Mouse (Mus musculus): ENCODE results near the gene Kcnq1. TPM values are rescaled to one million over a fixed set of nuclear protein-coding genes. Genes with fewer than 3 reads are reported as not detected.

Gene Kcnq1
- total and polyA plus RNA-seq, 3 experiments: 0.63 to 0.96 TPM; not detected in 1

DNA sequence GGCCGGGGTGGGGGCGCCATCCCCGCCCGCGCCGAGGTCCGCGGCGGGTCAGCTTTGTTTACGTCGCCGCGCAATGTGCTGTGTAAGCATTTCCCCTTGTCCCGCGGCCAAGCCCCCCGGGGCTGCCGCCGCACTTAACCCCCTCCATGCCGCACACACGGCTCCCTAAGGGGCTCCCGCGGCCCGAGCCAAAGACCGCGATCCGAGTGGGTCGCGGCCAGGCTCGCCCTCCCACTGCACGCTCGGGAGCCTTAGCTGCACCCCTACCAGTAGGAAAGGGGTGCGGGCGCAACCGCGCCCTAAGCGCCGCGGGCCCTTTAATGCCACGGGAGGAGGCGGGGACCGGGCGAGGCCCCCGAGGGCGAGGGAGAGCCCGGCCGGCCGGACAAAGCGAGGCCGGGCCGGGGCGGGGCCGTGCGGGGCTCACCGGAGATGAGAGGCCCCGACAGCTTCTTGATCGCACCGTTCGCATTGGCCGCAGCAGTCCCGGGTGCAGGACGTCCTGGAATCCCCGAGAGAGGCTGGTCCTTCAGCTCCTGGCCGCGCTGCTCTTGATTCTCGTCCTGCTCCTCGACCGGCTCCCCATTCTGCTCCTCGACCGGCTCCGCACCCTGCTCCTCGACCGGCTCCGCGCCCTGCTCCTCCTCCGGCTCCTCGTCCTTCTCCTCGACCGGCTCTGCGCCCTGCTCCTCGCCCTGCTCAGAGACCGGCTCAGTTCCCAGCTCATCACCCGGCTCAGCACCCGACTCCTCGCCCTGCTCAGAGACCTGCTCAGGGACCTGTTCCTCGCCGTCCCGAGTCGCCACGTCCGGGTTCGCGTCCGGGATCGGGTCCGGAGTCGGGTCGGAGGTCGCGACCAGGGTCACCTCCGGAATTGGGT, 353.4 kb downstream of the Kcnq1 start:
- H3K36me3 ChIP-seq (ENCODE audit: control insufficient read depth in 1 of 2, insufficient read depth in 2 of 2, low read length in 2 of 2): peaks cover 0 to 12% of the 10 kb centered on the region in 2 experiments; a peak in 2 of 4 replicates
- no peaks in the 10 kb centered on the region for H3K9me3 ChIP-seq (replicated peaks; ENCODE audit: insufficient read depth, low read length)
- no peak overlapping the region for H3K4me3 ChIP-seq (ENCODE audit: control insufficient read depth in 1 of 2, insufficient read depth in 1 of 2, low read depth in 2 of 2, low read length in 2 of 2)
- peaks cover 0 to 10% of the 10 kb centered on the region in 2 experiments; a peak in 2 of 4 replicates for H3K4me1 ChIP-seq (ENCODE audit: control insufficient read depth in 1 of 2, insufficient read depth in 2 of 2, low read length in 2 of 2)
- no peak for DNase-seq (ENCODE audit: low read depth, low spot score)
- H3K27me3 ChIP-seq (ENCODE audit: control insufficient read depth in 1 of 2, insufficient read depth in 2 of 2, low read length in 2 of 2): no peaks in the 10 kb centered on the region
- H3K9ac ChIP-seq (ENCODE audit: control insufficient read depth, low read depth, low read length, poor library complexity, severe bottlenecking): no peak overlapping the region
- TF ChIP-seq UBTF (IDR thresholded peaks at IDR 0.05; ENCODE audit: borderline replicate concordance, insufficient read depth, low read depth, low read length) (no peak), E2F4 (IDR thresholded peaks at IDR 0.05; ENCODE audit: borderline replicate concordance, low read depth, low read length) (no peak), MXI1 (IDR thresholded peaks at IDR 0.05; ENCODE audit: low read depth, low read length) (no peak), ETS1 (IDR thresholded peaks at IDR 0.05; ENCODE audit: low read depth, low read length) (no peak), MAZ (IDR thresholded peaks at IDR 0.05; ENCODE audit: low read depth, low read length) (no peak), USF1 (IDR thresholded peaks at IDR 0.05; ENCODE audit: low read depth, low read length) (no peak), SIN3A (IDR thresholded peaks at IDR 0.05; ENCODE audit: low read length) (no peak), RAD21 (IDR thresholded peaks at IDR 0.05; ENCODE audit: low read depth, low read length) (no peak), USF2 (IDR thresholded peaks at IDR 0.05; ENCODE audit: borderline replicate concordance in 1 of 2, insufficient read depth in 1 of 2, low read depth in 1 of 2, low read length in 2 of 2) (no peak), EP300 (IDR thresholded peaks at IDR 0.05; ENCODE audit: low read depth in 1 of 2, low read length in 2 of 2) (no peak), ZMIZ1 (IDR thresholded peaks at IDR 0.05; ENCODE audit: low read depth, low read length) (no peak), CHD2 (IDR thresholded peaks at IDR 0.05; ENCODE audit: low read length) (no peak), MYC (IDR thresholded peaks at IDR 0.05; ENCODE audit: low read depth, low read length) (no peak)
- no peaks in the 10 kb centered on the region for H3K79me2 ChIP-seq (ENCODE audit: control insufficient read depth, insufficient read depth, low read length, poor library complexity)
- H3K27ac ChIP-seq (ENCODE audit: control insufficient read depth, low read depth, low read length): no peak overlapping the region

DNA sequence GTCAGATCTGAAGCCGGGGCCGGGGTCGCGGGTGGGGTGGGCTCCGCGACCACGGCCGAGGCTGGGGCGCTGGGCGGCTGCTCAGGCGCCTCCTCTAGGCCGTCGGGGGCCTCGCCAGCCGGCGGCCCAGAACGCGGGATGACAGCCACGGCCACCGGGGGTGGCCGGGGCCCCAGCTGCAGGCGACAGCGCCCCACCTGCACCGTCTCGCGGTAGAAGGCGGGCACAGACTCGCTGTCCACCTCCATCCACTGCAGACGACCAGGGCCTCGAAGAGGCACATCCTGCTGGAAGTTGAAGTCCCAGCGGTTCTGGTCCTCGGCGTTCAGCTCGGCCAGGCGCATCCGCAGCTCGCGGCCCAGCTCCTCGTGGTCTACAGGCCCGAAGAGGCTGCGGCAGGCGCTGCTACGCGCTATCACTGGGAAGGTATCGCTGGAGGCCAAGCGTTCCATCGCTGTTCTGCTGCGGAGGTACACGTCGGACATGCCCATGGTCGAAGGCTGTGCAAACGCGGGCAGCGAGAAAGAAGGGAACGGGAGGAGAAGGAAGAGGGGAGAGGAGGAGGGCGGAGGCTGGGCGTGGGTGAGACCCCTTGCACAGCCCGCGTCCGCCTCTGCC, 354.2 kb downstream of the Kcnq1 start:
- no peak for DNase-seq (ENCODE audit: low read depth, low spot score)
- Histone ChIP-seq H3K27me3 (ENCODE audit: control insufficient read depth in 1 of 2, insufficient read depth in 2 of 2, low read length in 2 of 2) (no peaks in the 10 kb centered on the region), H3K4me3 (ENCODE audit: control insufficient read depth in 1 of 2, insufficient read depth in 1 of 2, low read depth in 2 of 2, low read length in 2 of 2) (no peak overlapping the region), H3K27ac (ENCODE audit: control insufficient read depth, low read depth, low read length) (no peak overlapping the region), H3K36me3 (ENCODE audit: control insufficient read depth in 1 of 2, insufficient read depth in 2 of 2, low read length in 2 of 2) (peaks cover 0 to 13% of the 10 kb centered on the region in 2 experiments; a peak in 2 of 4 replicates), H3K9me3 (replicated peaks; ENCODE audit: insufficient read depth, low read length) (no peaks in the 10 kb centered on the region), H3K9ac (ENCODE audit: control insufficient read depth, low read depth, low read length, poor library complexity, severe bottlenecking) (no peak overlapping the region), H3K4me1 (ENCODE audit: control insufficient read depth in 1 of 2, insufficient read depth in 2 of 2, low read length in 2 of 2) (peaks cover 0 to 12% of the 10 kb centered on the region in 2 experiments; a peak in 2 of 4 replicates), H3K79me2 (ENCODE audit: control insufficient read depth, insufficient read depth, low read length, poor library complexity) (peaks cover 3% of the 10 kb centered on the region; the same call in 1 of the 2 replicates)
- TF ChIP-seq TAL1 (IDR thresholded peaks at IDR 0.05; ENCODE audit: low read length): no peak
- no peak for TF ChIP-seq ZNF384 (IDR thresholded peaks at IDR 0.05; ENCODE audit: low read depth, low read length)
- TF ChIP-seq HCFC1 (IDR thresholded peaks at IDR 0.05; ENCODE audit: low read depth, low read length): no peak
- TF ChIP-seq CHD1 (IDR thresholded peaks at IDR 0.05; ENCODE audit: low read depth, low read length): no peak
- TF ChIP-seq POLR2AphosphoS2 (IDR thresholded peaks at IDR 0.05; ENCODE audit: low read length): no peak
- no peak for TF ChIP-seq ETS1 (IDR thresholded peaks at IDR 0.05; ENCODE audit: low read depth, low read length)
- no peak for TF ChIP-seq KAT2A (conservative IDR thresholded peaks at IDR 0.05; ENCODE audit: low read depth, low read length)
- TF ChIP-seq UBTF (IDR thresholded peaks at IDR 0.05; ENCODE audit: borderline replicate concordance, insufficient read depth, low read depth, low read length): no peak
- no peak for TF ChIP-seq USF2 (IDR thresholded peaks at IDR 0.05; ENCODE audit: borderline replicate concordance in 1 of 2, insufficient read depth in 1 of 2, low read depth in 1 of 2, low read length in 2 of 2)
- no peak for TF ChIP-seq USF1 (IDR thresholded peaks at IDR 0.05; ENCODE audit: low read depth, low read length)
- no peak for TF ChIP-seq GABPA (IDR thresholded peaks at IDR 0.05; ENCODE audit: low read depth, low read length)
- no peak for TF ChIP-seq MXI1 (IDR thresholded peaks at IDR 0.05; ENCODE audit: low read depth, low read length)
- TF ChIP-seq JUND (IDR thresholded peaks at IDR 0.05; ENCODE audit: low read depth, low read length): no peak

Data from MEL (cell line).